Mouse (Mus musculus) kidney, adult 2 months (tissue): ENCODE results near the gene Plcxd2.

ENCODE experiments used
- CTCF ChIP-seq: fragments of 200-500 bp; conservative IDR thresholded peaks from 2 replicates; pipeline ENCODE4 v1.5.1; 2011; ENCODE audit warnings: low read depth, mild to moderate bottlenecking, control low read depth, low read length, moderate library complexity, mixed read lengths; ENCODE audit not compliant: insufficient read depth, insufficient read length
- POLR2A ChIP-seq: fragments of 200-500 bp; IDR thresholded peaks from one replicate; pipeline ENCODE4 v1.6.1; 2011; ENCODE audit warnings: low read depth, low read length, control low read depth

GRCm38 (mm10) chr16:45942169-45942891, 67.7 kb downstream of the Plcxd2 start:
- no peak for TF ChIP-seq POLR2A
- no peak for TF ChIP-seq CTCF
